Mouse (Mus musculus): Measurements from ENCODE around the gene Glb1l.
A peak's percentile ranks its signal among the peaks of the same experiment; 100 is the strongest.

GRCm38 (mm10) chr1:75234606-75235005 lies 24.0 kb upstream of the Glb1l start:
- TF ChIP-seq CTCF (IDR thresholded peaks at IDR 0.05; ENCODE audit: low read depth, low read length) (peak; percentile 7; the same call in 1 of the 2 replicates), POLR2A (IDR thresholded peaks at IDR 0.05; ENCODE audit: borderline replicate concordance, low read depth, low read length) (no peak)

Data from bone marrow macrophage, adult 2 months (primary cell).